Mouse (Mus musculus): ENCODE results near the gene Casc1.
"Not testable (repeated sequence)": the region's sequence is repeated elsewhere in the genome, so short reads cannot be mapped to it uniquely, and the experiment has no call there.

Gene Casc1

GRCm38 (mm10) chr6:145136831-145137230, 74.0 kb downstream of the Casc1 start:
- no peak for DNase-seq (ENCODE audit: low spot score)

- DNase-seq (ENCODE audit: low spot score), result no peak
Measured at GRCm38 (mm10) chr6:145135804-145136203, 75.0 kb downstream of the Casc1 start.

- no peak for DNase-seq (ENCODE audit: low spot score)
Measured at GRCm38 (mm10) chr6:145135295-145135694, 75.5 kb downstream of the Casc1 start.

- DNase-seq (ENCODE audit: low spot score), result not testable (repeated sequence)
Measured at GRCm38 (mm10) chr6:145132969-145133368, 77.8 kb downstream of the Casc1 start.

GRCm38 (mm10) chr6:145131991-145132390, 78.8 kb downstream of the Casc1 start:
- no peak for DNase-seq (ENCODE audit: low spot score)

GRCm38 (mm10) chr6:145129563-145129962, 81.2 kb downstream of the Casc1 start:
- no peak for DNase-seq (ENCODE audit: low spot score)

- DNase-seq (ENCODE audit: low spot score), result no peak
Measured at GRCm38 (mm10) chr6:145127652-145128051, 83.2 kb downstream of the Casc1 start.

- no peak for DNase-seq (ENCODE audit: low spot score)
Measured at GRCm38 (mm10) chr6:145125591-145126113, 85.2 kb downstream of the Casc1 start.

Data from ovary, adult 18-20 months (tissue).